Mouse (Mus musculus) midbrain, postnatal 0 days (tissue): ENCODE measurements at regions not wholly inside any gene's neighbourhood (a gene's known extent, or its start where the extent isn't known, plus 50 kb on each side); places are given as distances from the start of the nearest gene placed in this dataset.

ENCODE experiments used
- ATAC-seq: fragments of 200-750 bp; cut with Nextera tagmentation; 2 replicates; pipeline ENCODE4 v1.8.0; 2017; ENCODE audit warnings: moderate number of reproducible peaks, mild to moderate bottlenecking, moderate TSS enrichment, moderate library complexity; ENCODE audit not compliant: low FRiP score
- DNase-seq: peaks from one replicate; pipeline ENCODE4 v3.0.0-alpha.2; 2015; ENCODE audit warnings: low spot score
- H3K27ac ChIP-seq: fragments of 300-500 bp; sonication (generic); 2 replicates; pipeline ENCODE4 v1.5.1; 2014; ENCODE audit warnings: low read depth, mild to moderate bottlenecking, low read length, mixed read lengths
- H3K27me3 ChIP-seq: fragments of 300-500 bp; sonication (generic); 2 replicates; pipeline ENCODE4 v1.6.1; 2014; ENCODE audit warnings: low read length, control low read depth, mixed read lengths; ENCODE audit not compliant: insufficient read depth
- H3K36me3 ChIP-seq: fragments of 300-500 bp; sonication (generic); 2 replicates; pipeline ENCODE4 v1.6.1; 2014; ENCODE audit warnings: low read length, control low read depth, mixed read lengths; ENCODE audit not compliant: insufficient read depth
- H3K4me1 ChIP-seq: fragments of 300-500 bp; sonication (generic); 2 replicates; pipeline ENCODE4 v1.6.1; 2014; ENCODE audit warnings: mild to moderate bottlenecking, control low read depth, antibody characterized with exemption, low read length, mixed read lengths; ENCODE audit not compliant: insufficient read depth
- H3K4me2 ChIP-seq: fragments of 300-500 bp; sonication (generic); 2 replicates; pipeline ENCODE4 v1.6.1; 2014; ENCODE audit warnings: low read depth, mild to moderate bottlenecking, low read length, mixed read lengths; ENCODE audit not compliant: poor library complexity, severe bottlenecking
- H3K4me3 ChIP-seq: fragments of 300-500 bp; sonication (generic); 2 replicates; pipeline ENCODE4 v1.5.1; 2014; ENCODE audit warnings: low read depth, mild to moderate bottlenecking, low read length, moderate library complexity
- H3K9ac ChIP-seq: fragments of 300-500 bp; sonication (generic); replicated peaks from 2 replicates; pipeline ENCODE4 v1.6.1; 2014; ENCODE audit warnings: mild to moderate bottlenecking, low read length, moderate library complexity, mixed read lengths; ENCODE audit not compliant: poor library complexity, severe bottlenecking
- H3K9me3 ChIP-seq: fragments of 300-500 bp; sonication (generic); 2 replicates; pipeline ENCODE4 v1.6.1; 2016; ENCODE audit warnings: low read length, control low read depth
- CTCF ChIP-seq: IDR thresholded peaks from 2 replicates; pipeline ENCODE4 v1.5.1; 2016; ENCODE audit warnings: antibody characterized with exemption, mild to moderate bottlenecking
- WGBS: fragments of 180-500 bp; shearing (Covaris S2); extraction: QIAGEN DNeasy Blood & Tissue Kit; methylation state at CpG from one replicate; pipeline ENCODE4 v1.1.7; 2014; 5-methylcytosine and 5-hydroxymethylcytosine counted together

DNA sequence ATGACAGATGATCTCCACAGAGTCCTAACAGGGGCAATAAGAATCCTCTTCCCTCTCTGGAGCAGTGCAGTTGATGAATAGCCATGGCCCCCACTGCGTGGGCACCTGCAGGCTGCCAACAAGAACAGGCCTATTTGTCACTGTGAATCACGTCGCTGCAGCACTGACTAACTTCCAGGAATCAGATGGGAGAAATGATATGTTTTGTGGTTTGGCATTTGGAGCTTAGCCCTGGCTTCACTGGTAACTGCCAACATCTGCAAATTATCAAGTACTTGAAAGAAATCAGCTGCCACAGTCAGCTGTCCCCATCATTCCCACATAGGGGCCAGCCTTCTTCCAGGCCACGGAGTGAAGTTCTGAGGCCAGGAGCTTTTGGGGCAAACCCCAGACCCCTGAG lies 142.8 kb downstream of the Ets2 start:
- WGBS: 74% methylated on average over 4 of the region's 4 CpGs
- Histone ChIP-seq H3K36me3 (no peaks in the 10 kb centered on the region), H3K9ac (no peak overlapping the region), H3K4me2 (no peak overlapping the region), H3K4me1 (no peaks in the 10 kb centered on the region), H3K27me3 (no peaks in the 10 kb centered on the region), H3K4me3 (no peak overlapping the region), H3K27ac (no peak overlapping the region), H3K9me3 (no peaks in the 10 kb centered on the region)
- DNase-seq (peak; percentile 41), ATAC-seq (no peak)
- TF ChIP-seq CTCF: no peak

- 95% methylated on average over 3 of the region's 3 CpGs for WGBS
- no peaks in the 10 kb centered on the region for H3K9me3 ChIP-seq
- no peak overlapping the region for H3K9ac ChIP-seq
- no peak overlapping the region for H3K27ac ChIP-seq
- DNase-seq (no peak), ATAC-seq (no peak)
- H3K4me3 ChIP-seq: no peak overlapping the region
- no peaks in the 10 kb centered on the region for H3K4me1 ChIP-seq
- H3K27me3 ChIP-seq: no peaks in the 10 kb centered on the region
- TF ChIP-seq CTCF: no peak
- H3K36me3 ChIP-seq: no peaks in the 10 kb centered on the region
- no peak overlapping the region for H3K4me2 ChIP-seq
These were observed 140.9 kb downstream of the Ets2 start for GRCm38 (mm10) chr16:95842766-95843165.

DNA sequence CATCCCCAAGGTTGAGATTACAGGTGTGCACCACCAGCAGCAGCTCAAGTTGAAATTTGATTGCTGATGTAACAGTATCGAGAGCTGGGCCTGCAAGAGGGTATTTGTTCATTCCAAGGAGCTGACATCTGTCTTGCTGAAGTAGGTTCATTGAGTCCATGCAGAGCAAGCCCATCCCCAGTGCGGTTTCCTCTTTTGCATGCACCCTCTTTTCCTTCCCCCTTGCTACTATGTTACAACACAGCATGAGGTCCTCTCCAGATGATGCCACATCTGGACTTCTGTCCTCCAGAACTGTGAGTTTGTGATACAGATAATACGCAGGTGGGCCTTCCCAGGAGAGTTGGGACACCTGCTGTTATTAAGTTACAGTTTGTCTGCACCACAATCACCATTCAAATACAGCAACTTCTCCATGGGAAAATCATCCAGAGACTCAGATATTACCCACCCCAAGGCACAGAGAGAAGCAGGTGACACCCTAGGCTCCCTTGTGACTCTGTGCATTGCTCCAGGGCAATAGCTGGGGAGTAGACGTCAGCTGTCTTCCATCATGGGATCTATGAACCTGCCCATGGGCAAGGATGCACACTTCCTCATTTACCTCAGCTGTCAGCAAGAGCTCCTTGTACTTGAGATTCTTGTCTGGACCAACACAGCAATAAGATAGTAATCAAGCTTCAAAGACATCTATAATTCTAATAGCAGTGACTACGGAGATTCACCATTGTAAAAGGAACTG lies 137.8 kb downstream of the Ets2 start:
- Histone ChIP-seq H3K4me1 (no peaks in the 10 kb centered on the region), H3K9me3 (no peaks in the 10 kb centered on the region), H3K36me3 (no peaks in the 10 kb centered on the region), H3K4me2 (no peak overlapping the region), H3K9ac (no peak overlapping the region), H3K27ac (no peak overlapping the region), H3K27me3 (no peaks in the 10 kb centered on the region), H3K4me3 (no peak overlapping the region)
- 83% methylated on average over 5 of the region's 5 CpGs for WGBS
- DNase-seq: no peak
- ATAC-seq: no peak
- no peak for TF ChIP-seq CTCF

- WGBS: 75% methylated on average over 1 of the region's 1 CpGs
- no peaks in the 10 kb centered on the region for H3K4me1 ChIP-seq
- no peak overlapping the region for H3K9ac ChIP-seq
- DNase-seq (no peak), ATAC-seq (no peak)
- no peaks in the 10 kb centered on the region for H3K9me3 ChIP-seq
- H3K27ac ChIP-seq: no peak overlapping the region
- H3K36me3 ChIP-seq: no peaks in the 10 kb centered on the region
- H3K4me2 ChIP-seq: no peak overlapping the region
- TF ChIP-seq CTCF: no peak
- no peak overlapping the region for H3K4me3 ChIP-seq
- no peaks in the 10 kb centered on the region for H3K27me3 ChIP-seq
These were observed 137.1 kb downstream of the Ets2 start for GRCm38 (mm10) chr16:95838886-95839430.

DNA sequence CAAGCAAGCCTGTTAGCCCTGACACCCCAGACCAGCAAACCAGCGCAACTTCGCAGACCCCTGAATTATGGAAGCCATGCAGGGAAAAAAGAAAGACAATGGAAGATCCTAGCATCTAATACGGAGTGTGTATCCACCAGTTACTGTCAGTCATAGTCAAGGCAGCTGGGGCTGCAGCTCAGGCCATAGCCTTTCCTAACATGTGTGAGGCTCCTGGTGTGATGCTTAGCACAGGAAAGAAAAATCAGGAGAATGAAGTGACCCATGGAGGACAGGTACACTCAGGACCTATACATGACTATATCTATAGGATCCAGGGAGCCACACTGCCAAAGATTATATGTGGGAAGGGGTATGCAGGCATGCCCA lies 136.6 kb downstream of the Ets2 start:
- no peak overlapping the region for H3K9ac ChIP-seq
- no peaks in the 10 kb centered on the region for H3K27me3 ChIP-seq
- no peak for ATAC-seq
- no peak overlapping the region for H3K4me3 ChIP-seq
- no peaks in the 10 kb centered on the region for H3K36me3 ChIP-seq
- 93% methylated on average over 3 of the region's 3 CpGs for WGBS
- no peak overlapping the region for H3K27ac ChIP-seq
- TF ChIP-seq CTCF: no peak
- no peaks in the 10 kb centered on the region for H3K4me1 ChIP-seq
- no peak overlapping the region for H3K4me2 ChIP-seq
- DNase-seq: no peak
- H3K9me3 ChIP-seq: no peaks in the 10 kb centered on the region

GRCm38 (mm10) chr16:95837723-95838477 lies 136.0 kb downstream of the Ets2 start:
- Histone ChIP-seq H3K27me3 (no peaks in the 10 kb centered on the region), H3K4me1 (no peaks in the 10 kb centered on the region), H3K27ac (no peak overlapping the region), H3K4me2 (no peak overlapping the region), H3K9me3 (no peaks in the 10 kb centered on the region), H3K36me3 (no peaks in the 10 kb centered on the region), H3K4me3 (no peak overlapping the region), H3K9ac (no peak overlapping the region)
- WGBS: 85% methylated on average over 5 of the region's 5 CpGs
- DNase-seq (no peak), ATAC-seq (no peak)
- no peak for TF ChIP-seq CTCF
